Mouse (Mus musculus) frontal cortex, postnatal 14 days (tissue): ENCODE results near the gene Psme3.
A peak's percentile ranks its signal among the peaks of the same experiment; 100 is the strongest.

Source experiments
- DNase-seq, 2 experiments: peaks; one replicate each; pipeline ENCODE4 v3.0.0; 2022; ENCODE audit warnings: low spot score in 2 of 2

Gene Psme3

DNA sequence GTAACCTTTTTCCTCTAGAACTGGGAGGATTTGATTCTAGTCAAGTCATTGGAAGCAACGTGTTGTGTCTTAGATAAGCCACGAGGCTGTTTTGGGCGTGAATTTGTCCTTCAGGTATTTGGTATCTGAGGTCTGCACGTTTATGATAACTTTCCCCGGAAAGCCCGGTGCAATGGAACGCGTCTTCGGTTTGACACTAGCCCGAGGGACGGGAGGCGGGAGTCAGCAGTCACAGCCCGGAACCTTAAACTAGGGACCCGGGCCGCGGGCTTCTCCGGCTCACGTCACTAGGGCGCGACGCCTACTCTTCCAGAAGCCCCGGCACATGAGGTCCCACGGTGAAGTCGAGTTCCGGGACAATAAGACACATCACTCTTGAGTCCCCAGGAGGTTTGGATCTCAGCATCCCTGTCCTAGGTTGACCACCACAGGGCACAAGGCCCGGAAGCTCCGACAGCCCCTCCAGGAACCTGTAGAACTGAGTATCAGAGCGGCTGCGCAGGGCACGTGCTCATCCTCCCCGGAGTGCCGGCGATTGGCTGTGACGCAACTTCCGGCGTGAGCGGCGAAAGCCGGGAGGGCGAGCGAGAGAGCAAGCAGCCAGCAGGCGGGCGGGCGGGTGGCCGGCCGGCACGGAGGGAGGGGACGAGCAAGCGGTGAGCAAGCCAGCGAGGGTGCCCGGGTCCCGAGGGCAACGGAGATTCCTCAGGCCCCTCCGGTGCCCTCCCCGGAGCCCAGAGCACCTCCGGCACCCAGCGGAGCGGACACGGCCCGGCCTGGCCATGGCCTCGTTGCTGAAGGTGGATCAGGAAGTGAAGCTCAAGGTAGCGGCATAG lies at the start of gene Psme3:
Gene Psme3, plus strand, starts transcription at position 549 of the 836 bp plus-strand sequence.
- peak; percentile 90 to 92 for DNase-seq

GRCm38 (mm10) chr11:101269577-101270116 lies 46.4 kb upstream of the Psme3 start:
- DNase-seq: no peak

GRCm38 (mm10) chr11:101272446-101272845 lies 43.6 kb upstream of the Psme3 start:
- DNase-seq: no peak

GRCm38 (mm10) chr11:101275309-101275708 lies 40.7 kb upstream of the Psme3 start:
- no peak for DNase-seq

DNA sequence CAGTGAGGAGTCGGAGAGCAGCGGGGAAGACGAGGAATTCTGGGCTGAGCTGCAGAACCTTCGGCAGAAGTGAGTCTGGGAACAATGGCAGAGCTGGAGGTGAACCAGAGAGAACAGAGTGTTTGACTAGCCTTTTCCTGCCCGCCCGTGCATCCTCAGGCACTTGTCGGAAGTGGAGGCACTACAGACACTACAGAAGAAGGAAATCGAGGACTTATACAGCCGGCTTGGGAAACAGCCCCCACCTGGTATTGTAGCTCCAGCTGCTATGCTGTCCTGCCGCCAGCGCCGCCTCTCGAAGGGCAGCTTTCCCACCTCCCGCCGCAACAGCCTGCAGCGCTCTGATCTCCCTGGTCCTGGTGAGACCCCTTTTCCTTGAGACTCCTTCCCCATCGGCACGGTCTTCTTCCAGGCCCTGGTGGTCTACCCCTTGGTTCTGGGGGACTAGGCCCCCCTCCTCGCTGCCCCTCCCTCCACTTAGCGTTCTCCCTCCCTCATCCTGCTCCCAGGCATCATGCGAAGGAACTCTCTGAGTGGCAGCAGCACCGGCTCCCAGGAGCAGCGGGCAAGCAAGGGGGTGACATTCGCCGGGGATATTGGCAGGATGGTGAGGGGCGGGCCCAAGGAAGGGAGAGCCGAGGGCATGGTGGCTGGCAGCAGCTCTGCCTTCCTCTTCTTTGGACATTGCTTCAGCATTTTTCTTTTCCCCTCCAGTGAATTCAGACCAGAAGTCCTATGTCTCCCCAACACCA lies 39.5 kb upstream of the Psme3 start:
- DNase-seq: no peak

GRCm38 (mm10) chr11:101277381-101278222 lies 38.4 kb upstream of the Psme3 start:
- no peak for DNase-seq

DNA sequence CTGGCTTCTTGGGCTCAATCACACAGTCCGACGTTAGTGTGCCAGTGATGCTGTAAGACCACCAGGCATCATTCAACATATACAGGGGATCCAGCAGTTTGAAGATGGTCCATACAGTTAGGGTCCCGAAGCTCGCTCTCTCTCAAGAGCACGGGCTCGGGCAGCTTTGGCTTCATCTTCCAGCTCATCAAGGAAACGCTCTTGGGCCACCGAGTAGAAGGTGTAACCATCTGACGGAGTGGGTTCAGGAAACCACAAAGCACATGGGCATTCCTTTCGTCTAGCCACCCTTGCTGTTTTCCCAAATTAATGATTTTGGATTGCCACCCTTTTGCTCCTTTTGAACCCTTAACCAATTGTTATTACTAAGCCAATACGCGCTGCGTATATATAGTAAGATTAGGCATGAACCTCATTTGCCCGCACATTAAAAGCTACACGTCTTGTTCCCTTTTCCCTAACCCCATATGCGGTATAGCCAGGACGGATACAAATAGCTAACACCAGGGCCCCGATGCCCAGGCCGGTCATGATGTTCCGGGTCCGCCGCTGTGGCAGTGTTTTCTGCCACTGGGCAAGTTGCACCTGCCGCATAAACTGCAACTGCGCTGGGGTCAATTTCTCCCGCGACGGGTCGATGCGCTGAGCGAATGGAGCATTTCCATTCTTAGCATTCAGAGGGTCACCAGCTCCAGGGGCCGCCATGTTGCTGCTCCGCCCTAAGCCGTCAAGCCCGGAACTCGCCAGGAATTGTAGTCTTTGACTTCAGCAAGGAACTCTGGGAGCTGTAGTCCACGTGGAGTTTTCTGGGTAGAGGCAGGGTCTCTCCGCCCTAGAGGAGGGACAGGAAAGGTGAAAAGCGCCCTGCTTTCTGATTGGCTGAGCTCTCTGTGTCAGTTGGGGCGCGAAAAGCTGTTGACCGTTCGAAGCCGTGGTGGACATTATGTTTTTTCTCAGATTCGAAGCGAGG lies 37.5 kb upstream of the Psme3 start, which contains the start of the genes Cntd1 and Coa3:
Gene Cntd1, plus strand, starts transcription at position 790 of the 970 bp plus-strand sequence.
Gene Coa3, minus strand, starts transcription at position 892 of the 970 bp plus-strand sequence.
- peak; percentile 75 to 77 for DNase-seq

DNA sequence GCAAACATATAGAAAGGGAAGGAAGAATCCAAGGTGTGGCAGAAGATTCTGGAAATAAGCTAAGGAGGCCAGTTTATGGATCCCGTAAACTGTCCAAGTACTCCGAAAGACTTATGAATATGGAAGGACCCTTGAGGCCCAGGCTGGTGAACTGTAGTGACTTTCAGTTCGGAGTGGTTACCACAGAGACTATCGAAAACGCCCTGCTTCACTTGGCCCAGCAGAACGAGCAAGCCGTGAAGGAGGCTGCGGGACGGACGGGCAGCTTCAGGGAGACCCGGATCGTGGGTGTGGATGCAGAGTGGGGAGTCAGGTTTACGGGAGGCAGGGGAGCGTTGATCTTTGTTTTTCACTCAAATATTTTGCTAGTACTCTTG lies 36.8 kb upstream of the Psme3 start:
- DNase-seq: no peak

- DNase-seq: no peak
Measured at GRCm38 (mm10) chr11:101280837-101281236, 35.2 kb upstream of the Psme3 start.

- no peak for DNase-seq
Measured at GRCm38 (mm10) chr11:101282896-101283295, 33.1 kb upstream of the Psme3 start.

- no peak for DNase-seq
Measured at GRCm38 (mm10) chr11:101283805-101284204, 32.2 kb upstream of the Psme3 start.

- no peak for DNase-seq
Measured at GRCm38 (mm10) chr11:101287306-101287705, 28.7 kb upstream of the Psme3 start.

DNA sequence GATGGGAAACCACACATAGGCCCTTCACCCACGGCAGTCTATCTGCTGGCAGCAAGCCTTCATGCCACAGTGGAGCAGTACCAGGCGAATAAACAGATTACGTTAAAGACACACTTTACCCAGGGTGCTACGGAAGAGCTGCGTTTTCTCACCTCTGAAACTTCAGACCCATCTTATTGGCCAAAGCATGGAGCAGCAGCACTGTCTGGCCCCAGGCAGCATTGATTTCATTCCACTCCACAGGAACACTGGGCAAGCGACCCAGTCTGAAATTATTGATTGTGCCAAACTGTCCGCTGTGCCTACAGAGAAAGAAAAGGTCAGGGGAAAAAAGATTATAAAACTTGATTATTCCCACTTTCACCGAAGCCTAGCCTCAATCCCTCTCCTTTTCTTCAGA lies 24.8 kb upstream of the Psme3 start:
- DNase-seq: no peak

- DNase-seq: no peak
Measured at GRCm38 (mm10) chr11:101295191-101295590, 20.8 kb upstream of the Psme3 start.

- no peak for DNase-seq
Measured at GRCm38 (mm10) chr11:101300881-101301280, 15.1 kb upstream of the Psme3 start.

GRCm38 (mm10) chr11:101301299-101302003 lies 14.6 kb upstream of the Psme3 start:
- DNase-seq: no peak

DNA sequence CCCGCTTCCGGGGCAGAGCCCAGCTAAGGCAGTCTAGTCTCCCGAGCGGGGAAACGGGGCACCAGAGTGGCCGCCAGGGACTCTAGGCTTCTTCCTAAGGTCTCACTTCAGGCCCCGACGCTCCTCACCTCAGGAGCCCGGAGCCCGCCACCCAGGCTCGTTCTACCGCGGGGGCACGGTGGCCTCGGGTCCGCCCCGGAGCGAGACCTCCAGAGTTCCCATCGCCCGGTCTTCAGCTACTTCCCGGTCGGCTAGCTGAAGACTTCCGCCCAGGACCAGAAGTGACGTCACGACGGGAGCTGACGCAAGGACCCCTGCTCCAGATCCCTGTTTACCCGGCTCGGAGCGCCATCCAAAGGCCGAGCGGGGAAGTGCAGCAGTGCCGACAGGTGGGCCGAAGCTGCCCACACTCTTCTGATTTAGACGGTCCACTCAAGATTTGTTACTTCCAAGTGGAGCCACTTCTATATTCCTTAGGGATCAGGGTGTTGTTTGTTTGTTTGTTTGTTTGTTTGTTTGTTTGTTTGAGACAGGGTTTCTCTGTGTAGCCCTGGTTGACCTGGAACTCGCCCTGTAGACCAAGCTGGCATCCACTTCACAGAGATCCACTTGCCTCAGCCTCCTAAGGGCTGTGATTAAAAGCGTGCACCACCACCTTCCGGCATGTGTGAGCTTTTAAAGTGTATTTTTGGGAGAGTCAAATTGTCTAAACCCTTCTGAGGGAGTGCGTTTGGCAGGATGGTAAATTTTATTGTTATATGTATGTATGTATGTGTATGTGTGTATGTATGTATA lies 13.8 kb upstream of the Psme3 start, which contains the start of gene Becn1:
Gene Becn1, minus strand, starts transcription at position 283 of the 795 bp plus-strand sequence.
- peak; percentile 90 to 95 for DNase-seq

DNA sequence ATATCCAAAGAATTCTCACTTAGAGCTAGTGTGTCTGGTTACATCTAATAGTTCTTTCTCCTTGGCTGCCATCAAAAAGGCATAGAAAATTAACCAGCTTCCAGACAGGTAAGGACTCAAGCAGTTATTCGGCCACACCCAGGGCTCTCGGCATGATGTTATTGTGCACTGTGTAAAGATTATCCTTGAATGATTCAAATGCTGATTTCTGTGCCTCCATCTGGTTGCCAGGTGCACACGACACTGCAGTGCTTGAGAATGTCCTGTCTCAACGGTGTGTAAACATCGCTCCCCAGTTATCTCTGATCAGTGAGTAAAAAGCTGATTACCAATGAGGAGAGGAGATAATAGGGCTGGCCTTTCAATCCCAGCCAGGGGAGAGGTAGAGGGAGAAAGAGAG lies 8.3 kb upstream of the Psme3 start:
- DNase-seq: no peak

GRCm38 (mm10) chr11:101311083-101311482 lies 4.9 kb upstream of the Psme3 start:
- DNase-seq: no peak
